Mouse (Mus musculus): ENCODE data around the gene Minos1. TPM values are rescaled to one million over a fixed set of nuclear protein-coding genes. Genes with fewer than 3 reads are reported as not detected.

The Minos1 gene
- 401 and 406 TPM in 2 replicates for polyA plus RNA-seq (2016; fragmentation: Nextera tagmentation; extraction: Ambion mirVana)

DNA sequence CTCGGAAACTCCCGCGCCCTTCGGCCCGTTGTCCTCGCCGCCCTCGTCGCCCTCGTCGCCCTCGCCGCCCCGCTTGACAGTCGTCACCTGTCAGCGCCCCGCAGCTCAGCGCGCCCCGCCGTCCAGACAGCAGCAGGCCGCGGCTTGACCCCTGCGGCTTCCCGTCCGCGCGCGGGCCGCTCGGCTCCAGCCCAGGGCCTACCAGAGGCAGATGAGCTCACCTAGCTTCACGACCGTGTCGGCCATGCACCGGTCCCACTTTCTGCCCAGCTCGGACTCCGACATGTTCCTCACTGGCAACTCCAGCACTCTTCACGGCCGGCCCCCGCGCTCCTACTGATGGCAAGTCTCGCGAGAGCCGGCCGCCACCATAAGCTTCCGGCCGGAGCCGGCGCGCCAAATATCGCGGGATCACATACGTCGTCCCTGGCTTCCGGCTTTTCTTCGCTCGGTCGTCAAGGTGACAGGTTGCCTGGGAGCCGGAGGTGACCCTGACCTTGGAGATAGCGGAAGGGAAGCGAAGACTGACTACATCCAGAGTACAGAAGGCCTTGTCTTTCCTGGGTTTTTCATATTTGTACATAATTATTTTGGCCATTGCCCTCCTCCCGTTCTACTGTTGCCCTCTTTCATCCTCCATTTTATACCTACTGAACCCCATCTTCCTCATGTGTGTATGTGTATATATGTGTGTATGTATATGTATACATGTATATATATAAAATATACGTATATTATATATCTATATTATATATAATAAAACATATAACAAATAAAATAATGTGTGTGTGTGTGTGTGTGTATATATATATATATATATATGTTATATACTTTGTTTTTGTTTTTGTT, at the start of gene Minos1:
Gene Minos1, minus strand, starts transcription at position 413 of the 849 bp plus-strand sequence.
- peak; percentile 93 for ATAC-seq
- H3K27ac ChIP-seq, result peak within 1 kb of the TSS; percentile 90
- H3K9ac ChIP-seq, result peak within 1 kb of the TSS; percentile 96
- H3K36me3 ChIP-seq, result peaks cover 13% of the 10 kb centered on the region
- H3K27me3 ChIP-seq (replicated peaks), result no peaks in the 10 kb centered on the region
- peaks cover 38% of the 10 kb centered on the region for H3K4me1 ChIP-seq
- H3K4me3 ChIP-seq, result peak within 1 kb of the TSS; percentile 98
- H3K4me2 ChIP-seq, result peak within 1 kb of the TSS; percentile 90
- under 1% methylated on average over 58 of the region's 63 CpGs for whole genome bisulfite sequencing (ENCODE audit: insufficient replicate concordance)
- H3K9me3 ChIP-seq (replicated peaks), result peaks cover 6% of the 10 kb centered on the region

DNA sequence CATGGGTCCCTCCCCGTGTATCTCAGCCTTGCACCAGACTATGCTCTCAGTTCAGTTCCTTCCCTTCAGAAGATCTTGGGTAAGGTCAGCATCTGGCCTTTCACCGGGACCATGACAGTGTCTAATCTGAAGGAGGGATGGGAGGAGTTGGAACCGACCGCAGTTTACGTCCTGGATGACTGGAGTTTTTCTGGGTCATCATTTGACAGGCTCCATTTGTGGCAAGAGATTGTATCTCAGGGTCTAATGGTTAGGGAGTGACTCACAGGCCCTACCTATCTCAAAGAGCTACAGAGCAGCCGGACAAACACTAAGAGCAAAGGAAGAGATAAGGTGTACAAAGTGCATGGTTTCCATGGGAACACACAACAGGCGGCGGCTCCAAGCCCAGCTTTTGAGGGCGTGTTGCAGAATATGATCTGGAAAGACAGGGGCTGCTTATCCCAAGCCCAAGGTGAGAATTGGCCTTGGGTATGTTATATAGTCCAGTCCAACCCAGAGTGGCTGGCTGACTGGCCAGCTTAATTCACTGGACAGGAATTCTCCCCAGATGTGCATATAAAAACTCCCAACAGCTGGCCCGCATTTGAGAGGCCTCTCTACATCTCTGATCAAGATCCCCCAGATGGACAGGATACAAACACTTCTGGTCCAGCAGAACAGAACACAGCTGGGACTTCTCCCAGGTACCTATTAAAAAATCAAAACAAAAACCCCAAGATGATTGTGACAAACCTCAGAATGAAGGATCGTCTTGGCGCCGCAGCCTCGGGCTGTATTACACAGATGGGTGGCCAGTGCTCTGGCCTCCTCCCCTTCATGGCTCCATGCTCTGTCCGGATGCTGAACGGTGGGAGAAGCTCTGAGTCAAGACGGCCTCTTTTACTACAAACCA, 49.1 kb upstream of the Minos1 start:
- H3K27me3 ChIP-seq (replicated peaks), result no peaks in the 10 kb centered on the region
- H3K4me1 ChIP-seq, result peaks cover 19% of the 10 kb centered on the region
- peak overlapping the region; percentile 22 for H3K4me2 ChIP-seq
- ATAC-seq, result peak; percentile 88
- no peak overlapping the region for H3K4me3 ChIP-seq
- H3K9me3 ChIP-seq (replicated peaks), result peaks cover 13% of the 10 kb centered on the region; the same call in 1 of the 2 replicates
- H3K9ac ChIP-seq, result no peak overlapping the region
- WGBS (ENCODE audit: insufficient replicate concordance), result 38% methylated on average over 17 of the region's 17 CpGs
- H3K27ac ChIP-seq, result 0 out of 2 replicates have a peak overlapping the region, but pooled peaks have one; percentile 23
- no peaks in the 10 kb centered on the region for H3K36me3 ChIP-seq

DNA sequence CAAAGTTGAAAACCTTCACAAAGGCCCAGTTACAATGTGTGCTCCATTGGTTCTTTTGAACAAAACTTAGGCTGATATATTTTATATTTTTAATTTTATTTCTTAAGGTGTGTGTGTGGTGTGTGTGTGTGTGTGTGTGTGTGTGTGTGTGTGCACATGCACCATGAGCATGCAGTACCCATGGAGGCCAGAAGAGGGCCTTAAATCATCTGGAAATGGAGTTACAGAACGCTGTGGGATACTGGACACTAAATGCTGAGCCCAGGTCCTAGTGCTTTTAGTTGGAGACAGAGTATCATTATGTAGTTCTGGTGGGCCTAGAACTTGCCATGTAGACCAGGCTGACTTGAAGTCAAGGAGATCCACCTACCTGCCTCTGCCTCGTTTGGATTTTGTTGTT, 48.3 kb upstream of the Minos1 start:
- no peaks in the 10 kb centered on the region for H3K36me3 ChIP-seq
- H3K4me1 ChIP-seq, result peaks cover 19% of the 10 kb centered on the region
- peaks cover 13% of the 10 kb centered on the region; the same call in 1 of the 2 replicates for H3K9me3 ChIP-seq (replicated peaks)
- ATAC-seq, result no peak
- WGBS (ENCODE audit: insufficient replicate concordance), result 50% methylated on average over 2 of the region's 2 CpGs
- H3K27ac ChIP-seq, result 0 out of 2 replicates have a peak overlapping the region, but pooled peaks have one; percentile 23
- H3K4me2 ChIP-seq, result no peak overlapping the region
- H3K4me3 ChIP-seq, result no peak overlapping the region
- H3K27me3 ChIP-seq (replicated peaks), result no peaks in the 10 kb centered on the region
- no peak overlapping the region for H3K9ac ChIP-seq

DNA sequence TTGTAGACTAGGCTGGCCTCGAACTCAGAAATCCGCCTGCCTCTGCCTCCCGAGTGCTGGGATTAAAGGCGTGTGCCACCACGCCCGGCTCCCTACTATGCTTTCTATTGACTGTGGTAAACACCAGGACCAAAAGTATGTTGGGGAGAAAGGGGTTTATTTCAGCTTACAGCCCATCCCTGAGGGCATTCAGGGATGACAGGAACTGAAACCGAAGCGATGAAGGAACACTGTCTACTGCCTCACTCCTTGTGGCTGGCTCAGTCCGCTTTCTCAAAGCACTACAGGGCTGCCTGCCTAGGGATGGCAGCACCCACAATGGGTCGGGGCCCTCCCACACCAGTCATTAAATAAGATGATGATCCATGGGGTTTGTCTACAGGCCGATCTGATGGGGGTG, 47.5 kb upstream of the Minos1 start:
- Histone ChIP-seq H3K36me3 (no peaks in the 10 kb centered on the region), H3K9me3 (replicated peaks) (peaks cover 13% of the 10 kb centered on the region; the same call in 1 of the 2 replicates), H3K9ac (no peak overlapping the region), H3K4me3 (no peak overlapping the region), H3K4me2 (no peak overlapping the region), H3K27me3 (replicated peaks) (no peaks in the 10 kb centered on the region), H3K4me1 (peaks cover 19% of the 10 kb centered on the region), H3K27ac (no peak overlapping the region)
- ATAC-seq, result no peak
- WGBS (ENCODE audit: insufficient replicate concordance), result 90% methylated on average over 11 of the region's 11 CpGs

DNA sequence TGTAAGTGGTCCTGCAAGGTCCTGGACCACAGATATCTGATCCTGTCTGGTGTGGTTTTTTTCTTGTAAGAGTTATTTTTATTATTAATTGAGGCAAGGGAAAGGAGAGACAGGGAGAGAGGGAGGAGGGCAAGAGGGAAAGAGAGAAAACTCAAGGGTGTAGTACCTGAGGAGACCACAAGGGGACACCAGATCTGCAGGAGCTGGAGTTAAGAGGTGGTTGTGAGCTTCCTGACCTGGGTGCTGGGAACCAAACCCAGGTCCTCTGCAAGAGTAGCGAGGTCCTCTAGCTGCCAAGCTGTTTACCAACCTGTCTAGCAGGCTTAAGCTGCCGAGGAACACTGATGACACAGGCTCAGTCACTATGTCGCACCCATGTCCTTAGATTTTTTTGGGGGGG, 47.0 kb upstream of the Minos1 start:
- Histone ChIP-seq H3K9me3 (replicated peaks) (peaks cover 13% of the 10 kb centered on the region; the same call in 1 of the 2 replicates), H3K36me3 (no peaks in the 10 kb centered on the region), H3K27me3 (replicated peaks) (no peaks in the 10 kb centered on the region), H3K4me3 (no peak overlapping the region), H3K4me2 (no peak overlapping the region), H3K9ac (no peak overlapping the region), H3K27ac (no peak overlapping the region), H3K4me1 (peaks cover 19% of the 10 kb centered on the region)
- no peak for ATAC-seq
- WGBS (ENCODE audit: insufficient replicate concordance), result 77% methylated on average over 3 of the region's 3 CpGs

DNA sequence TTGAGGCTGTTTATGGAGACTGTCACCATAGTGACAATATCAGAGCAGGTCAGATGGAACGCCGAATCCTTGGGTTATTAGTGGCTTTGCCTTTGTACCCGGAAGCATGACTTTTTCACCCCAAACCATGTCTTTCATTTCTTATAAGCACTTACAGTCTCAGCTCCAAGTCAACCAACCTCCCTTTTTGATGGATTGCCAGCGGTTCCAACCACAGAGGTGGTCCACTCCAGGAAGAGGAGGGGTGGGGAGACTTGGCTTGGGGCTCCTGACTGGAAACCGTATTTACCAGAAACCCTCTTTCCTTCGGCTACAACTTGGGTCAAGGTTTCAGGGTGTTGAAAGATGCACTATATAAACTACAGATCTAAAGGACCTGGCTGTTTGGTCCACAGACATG, 45.1 kb upstream of the Minos1 start:
- Histone ChIP-seq H3K4me2 (no peak overlapping the region), H3K36me3 (no peaks in the 10 kb centered on the region), H3K27me3 (replicated peaks) (no peaks in the 10 kb centered on the region), H3K9me3 (replicated peaks) (peaks cover 13% of the 10 kb centered on the region; the same call in 1 of the 2 replicates), H3K4me1 (peaks cover 18% of the 10 kb centered on the region), H3K27ac (no peak overlapping the region), H3K9ac (no peak overlapping the region), H3K4me3 (no peak overlapping the region)
- no peak for ATAC-seq
- 58% methylated on average over 6 of the region's 6 CpGs for WGBS (ENCODE audit: insufficient replicate concordance)

DNA sequence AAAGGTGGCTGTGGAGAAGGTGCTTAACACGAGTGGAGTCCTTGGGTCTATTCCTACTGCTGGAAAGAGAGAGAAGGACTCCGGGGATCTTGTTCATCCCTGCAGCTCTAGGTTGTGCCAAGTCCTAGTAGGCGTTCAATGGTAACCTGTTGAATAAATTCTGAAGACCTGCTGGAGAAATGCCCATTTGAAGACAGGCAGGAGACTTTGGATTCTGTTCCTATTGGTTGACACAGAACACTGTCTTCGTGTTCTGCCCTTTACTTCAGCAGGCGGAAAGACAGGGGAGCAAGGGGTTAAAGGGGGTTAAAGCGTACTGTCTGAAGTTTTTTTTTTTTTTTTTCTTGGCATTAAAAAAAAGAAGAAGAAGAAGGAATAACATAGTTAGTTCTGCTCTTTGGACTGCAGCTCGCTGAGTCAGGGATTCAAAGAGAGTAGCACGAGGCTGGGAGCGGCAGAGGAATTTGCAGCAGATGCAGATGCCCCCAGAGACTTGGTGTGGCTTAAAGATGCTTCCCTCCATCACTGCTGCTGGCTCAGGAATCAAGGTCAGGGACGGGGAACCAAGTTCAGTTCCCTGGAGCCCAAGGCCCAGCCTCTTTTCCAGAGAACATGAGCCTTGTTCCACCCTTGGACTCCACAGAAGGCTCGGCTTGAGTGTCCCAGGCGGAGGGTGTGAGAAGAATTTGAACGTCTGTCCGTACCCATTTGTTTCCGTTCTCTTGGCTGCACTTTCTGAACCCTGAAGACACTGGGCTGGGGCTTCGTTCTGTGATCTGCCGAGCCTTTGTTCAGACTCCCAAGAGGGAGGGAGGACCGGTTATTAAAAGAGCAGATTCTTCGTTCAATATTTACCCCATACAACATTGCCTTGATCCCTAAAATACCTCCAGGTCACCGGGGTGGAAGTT, 44.4 kb upstream of the Minos1 start:
- Histone ChIP-seq H3K4me3 (no peak overlapping the region), H3K4me2 (no peak overlapping the region), H3K27ac (no peak overlapping the region), H3K4me1 (peaks cover 11% of the 10 kb centered on the region), H3K9ac (no peak overlapping the region), H3K27me3 (replicated peaks) (no peaks in the 10 kb centered on the region), H3K9me3 (replicated peaks) (peaks cover 13% of the 10 kb centered on the region; the same call in 1 of the 2 replicates), H3K36me3 (no peaks in the 10 kb centered on the region)
- WGBS (ENCODE audit: insufficient replicate concordance), result 58% methylated on average over 20 of the region's 20 CpGs
- ATAC-seq, result no peak

DNA sequence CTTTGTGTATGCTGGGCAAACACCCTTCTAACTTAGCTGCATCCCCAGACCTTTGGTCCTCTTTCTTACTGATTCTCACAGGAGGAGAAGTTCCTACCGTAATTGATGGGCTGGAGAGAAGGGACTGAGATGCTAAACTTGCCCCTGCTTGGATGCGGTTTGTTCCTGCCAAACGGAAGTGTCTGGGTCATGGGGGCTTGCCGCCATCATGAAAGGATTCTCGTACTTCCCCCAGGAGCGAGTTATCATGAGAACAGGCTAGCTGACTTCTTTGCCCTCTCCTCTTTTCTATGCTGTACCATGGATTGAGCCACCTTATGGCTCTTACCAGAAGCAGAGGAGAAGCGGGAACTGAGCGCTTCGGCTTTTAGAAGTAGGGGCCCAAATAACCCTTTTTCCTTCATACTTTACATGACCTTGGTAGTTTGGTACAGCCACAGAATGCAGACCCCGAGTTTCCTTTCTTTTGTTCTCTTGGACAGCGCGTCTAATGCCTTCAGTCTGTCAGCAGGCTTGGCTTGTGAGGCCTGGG, 38.9 kb upstream of the Minos1 start:
- 72% methylated on average over 12 of the region's 12 CpGs for WGBS (ENCODE audit: insufficient replicate concordance)
- Histone ChIP-seq H3K4me3 (no peak overlapping the region), H3K27me3 (replicated peaks) (no peaks in the 10 kb centered on the region), H3K4me2 (no peak overlapping the region), H3K4me1 (0 out of 2 replicates have a peak, but pooled peaks cover 5% of the 10 kb centered on the region), H3K9ac (no peak overlapping the region), H3K27ac (no peak overlapping the region), H3K36me3 (no peaks in the 10 kb centered on the region), H3K9me3 (replicated peaks) (no peaks in the 10 kb centered on the region)
- ATAC-seq, result no peak

DNA sequence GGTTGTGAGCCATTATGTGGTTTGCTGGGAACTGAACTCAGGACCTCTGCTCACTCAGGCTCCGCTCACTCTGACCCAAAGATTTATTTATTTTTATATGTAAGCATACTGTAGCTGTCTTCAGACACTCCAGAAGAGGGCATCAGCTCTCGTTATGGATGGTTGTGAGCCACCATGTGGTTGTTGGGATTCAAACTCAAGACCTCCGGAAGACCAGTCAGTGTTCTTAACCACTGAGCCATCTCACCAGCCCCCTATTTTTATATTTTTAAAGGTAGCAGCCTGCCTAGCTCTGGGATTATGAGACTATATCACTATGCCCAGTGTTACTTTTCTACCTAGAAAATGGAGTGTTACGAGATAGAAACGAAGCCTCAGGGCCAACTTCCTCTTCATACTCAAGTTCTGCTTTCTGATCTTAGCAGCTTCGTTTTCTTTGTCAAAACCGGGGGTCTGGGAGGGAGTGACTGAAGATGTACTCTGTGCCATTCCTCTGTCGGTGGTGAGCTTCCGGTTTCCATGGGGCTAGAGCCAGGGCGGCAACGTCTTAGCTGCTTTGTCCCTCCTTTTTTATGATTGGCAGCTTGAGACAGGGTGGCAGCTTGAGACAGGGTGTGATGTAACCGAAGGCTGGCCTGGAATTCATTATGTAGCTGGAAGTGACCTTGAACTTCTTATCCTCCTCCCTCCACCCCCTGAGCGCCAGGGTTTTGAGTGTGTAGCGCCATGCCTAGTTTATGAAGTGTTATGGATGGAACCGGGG, 38.3 kb upstream of the Minos1 start:
- 39% methylated on average over 15 of the region's 15 CpGs for WGBS (ENCODE audit: insufficient replicate concordance)
- no peaks in the 10 kb centered on the region for H3K27me3 ChIP-seq (replicated peaks)
- no peak overlapping the region for H3K27ac ChIP-seq
- no peak overlapping the region for H3K9ac ChIP-seq
- H3K36me3 ChIP-seq, result no peaks in the 10 kb centered on the region
- ATAC-seq, result peak; percentile 35; the same call in 1 of the 2 replicates
- no peaks in the 10 kb centered on the region for H3K9me3 ChIP-seq (replicated peaks)
- H3K4me3 ChIP-seq, result no peak overlapping the region
- peak overlapping the region; percentile 34; the same call in 1 of the 2 replicates for H3K4me2 ChIP-seq
- H3K4me1 ChIP-seq, result 0 out of 2 replicates have a peak, but pooled peaks cover 5% of the 10 kb centered on the region

DNA sequence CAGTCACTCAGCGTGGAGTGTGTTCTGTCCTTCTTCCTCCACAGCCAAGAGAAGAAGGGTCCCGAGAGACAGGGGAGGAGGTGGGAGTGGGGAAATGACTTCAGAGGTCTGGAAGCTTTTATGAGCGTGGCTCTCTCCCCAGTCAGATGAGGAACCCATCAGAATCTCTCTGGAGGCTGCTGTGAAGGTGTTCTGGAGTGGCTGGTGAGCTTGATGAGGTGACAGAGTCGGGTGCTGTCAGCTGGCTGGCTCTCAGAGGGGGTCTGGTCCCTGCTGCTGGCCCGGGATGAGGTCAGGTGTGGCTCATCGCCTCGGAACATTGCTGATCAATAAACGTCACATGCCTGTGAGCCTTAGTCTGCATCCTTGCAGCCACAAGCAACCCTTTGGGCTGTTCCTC, 36.2 kb upstream of the Minos1 start:
- no peak overlapping the region for H3K27ac ChIP-seq

More for the DNA sequence above, 36.2 kb upstream of the Minos1 start:
- Histone ChIP-seq H3K9ac (no peak overlapping the region), H3K36me3 (no peaks in the 10 kb centered on the region), H3K27me3 (replicated peaks) (no peaks in the 10 kb centered on the region), H3K4me1 (0 out of 2 replicates have a peak, but pooled peaks cover 5% of the 10 kb centered on the region), H3K9me3 (replicated peaks) (no peaks in the 10 kb centered on the region), H3K4me2 (no peak overlapping the region), H3K4me3 (no peak overlapping the region)
- ATAC-seq, result no peak
- WGBS (ENCODE audit: insufficient replicate concordance), result 63% methylated on average over 8 of the region's 8 CpGs
